Mouse (Mus musculus) thymus, adult 2 months (tissue): ENCODE data around the gene Slc12a4.

ENCODE experiments used
- CTCF ChIP-seq: fragments of 200-500 bp; IDR thresholded peaks from 2 replicates; pipeline ENCODE4 v1.5.1; 2012; ENCODE audit warnings: mild to moderate bottlenecking, control low read depth, low read length, moderate library complexity, borderline replicate concordance; ENCODE audit not compliant: control insufficient read depth, poor library complexity, insufficient read depth; ENCODE audit errors: extremely low read depth
- POLR2A ChIP-seq: fragments of 200-500 bp; IDR thresholded peaks from 2 replicates; pipeline ENCODE4 v1.6.1; 2012; ENCODE audit warnings: mild to moderate bottlenecking, low read length, control low read depth, moderate library complexity; ENCODE audit not compliant: control insufficient read depth, poor library complexity, insufficient read depth; ENCODE audit errors: extremely low read depth

GRCm38 (mm10) chr8:105971019-105971720 lies 5.3 kb upstream of the Slc12a4 start:
- TF ChIP-seq CTCF (no peak), POLR2A (no peak)
